Comparison of ENCODE assay signal across 9 mouse cellular contexts in the genomic region with DNA sequence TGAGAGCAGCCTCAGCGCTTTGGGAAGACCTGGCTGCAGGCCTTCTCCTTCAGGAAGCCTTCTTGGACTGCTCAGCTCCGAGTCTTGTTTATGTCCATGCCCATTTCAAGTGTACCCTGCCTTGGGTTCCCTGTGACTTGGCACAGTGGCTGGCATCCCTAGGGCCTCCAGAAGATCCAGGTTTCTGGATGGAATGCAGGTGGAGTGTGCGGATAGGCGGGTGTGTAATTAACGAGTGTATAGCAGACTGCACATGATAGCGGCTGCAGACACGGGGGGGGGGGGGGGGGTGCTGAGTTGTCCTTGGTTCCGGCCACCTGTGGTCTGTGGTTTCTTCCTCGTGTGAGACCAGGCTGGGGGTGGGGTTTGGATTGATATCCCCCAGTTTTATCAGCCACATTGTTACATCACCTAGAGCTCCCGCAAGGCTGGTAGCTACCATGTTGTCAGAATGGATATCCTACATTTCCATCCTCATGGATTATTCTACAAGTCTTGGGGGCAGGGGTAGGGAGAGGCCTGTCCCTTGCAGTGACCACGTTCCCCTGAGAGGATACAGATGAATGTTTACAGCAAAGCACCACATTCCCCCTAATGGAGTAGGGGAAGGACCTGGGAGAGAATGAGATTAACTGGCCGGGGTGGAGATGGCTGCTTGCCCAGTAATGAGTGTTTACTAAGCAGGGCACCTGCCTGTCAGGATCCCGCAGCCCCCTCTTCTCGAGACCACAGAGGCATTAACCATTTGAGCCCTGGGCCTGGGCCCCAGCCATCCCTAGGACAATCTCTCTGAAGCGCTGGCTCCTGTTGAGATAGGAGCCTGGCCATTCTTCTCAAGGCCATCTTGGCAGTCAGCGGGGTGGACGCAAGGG. TPM values are rescaled to one million over a fixed set of nuclear protein-coding genes. Genes with fewer than 3 reads are reported as not detected.
A peak's percentile ranks its signal among the peaks of the same experiment; 100 is the strongest.
DNase-seq lines count a peak whose midpoint lies in the region; ATAC-seq lines count a peak whose summit lies in the region.
"Had no signal": no experiment of that assay in that cellular context is flagged by ENCODE, and none has a peak within 500 bp of the region (broad histone marks: within the 10 kb centered on the region; RNA-seq: fewer than 3 reads in every experiment).

No protein-coding gene starts in this region.

- ATAC-seq in neural tube, embryonic 13.5 days (ENCODE audit: low read depth), result peak; percentile 36; the same call in 1 of the 2 replicates
- no peak for ATAC-seq in neural tube, embryonic 15.5 days (ENCODE audit: low FRiP score)
- peak; percentile 62 for ATAC-seq in lung, embryonic 15.5 days (ENCODE audit: borderline replicate concordance, extremely low read depth, low FRiP score, low TSS enrichment)
- peak; percentile 46; the same call in 1 of the 2 replicates for ATAC-seq in stomach, embryonic 16.5 days (ENCODE audit: insufficient read depth, low FRiP score)
- ATAC-seq in liver, embryonic 12.5 days, result no peak

- H3K4me2 ChIP-seq in neural tube, embryonic 13.5 days, result no peak overlapping the region
- no peak overlapping the region for H3K4me2 ChIP-seq in neural tube, embryonic 15.5 days
- no peak overlapping the region for H3K4me2 ChIP-seq in lung, embryonic 15.5 days
- H3K4me2 ChIP-seq in stomach, embryonic 16.5 days (ENCODE audit: low read depth, low read length), result no peak overlapping the region
- H3K4me2 ChIP-seq in liver, embryonic 12.5 days, result no peak overlapping the region
- H3K4me2 ChIP-seq: liver, embryonic 13.5 days had no signal

- no peaks in the 10 kb centered on the region for H3K9me3 ChIP-seq in neural tube, embryonic 13.5 days
- no peaks in the 10 kb centered on the region for H3K9me3 ChIP-seq in neural tube, embryonic 15.5 days (replicated peaks)
- H3K9me3 ChIP-seq in lung, embryonic 15.5 days, result no peaks in the 10 kb centered on the region
- H3K9me3 ChIP-seq in stomach, embryonic 16.5 days (replicated peaks; ENCODE audit: control insufficient read depth, low read length), result no peaks in the 10 kb centered on the region
- H3K9me3 ChIP-seq in liver, embryonic 12.5 days (replicated peaks), result no peaks in the 10 kb centered on the region
- H3K9me3 ChIP-seq: liver, embryonic 13.5 days had no signal

- peaks cover 7% of the 10 kb centered on the region for H3K4me1 ChIP-seq in neural tube, embryonic 13.5 days (replicated peaks)
- H3K4me1 ChIP-seq in neural tube, embryonic 15.5 days, result 0 out of 2 replicates have a peak, but pooled peaks cover 3% of the 10 kb centered on the region
- H3K4me1 ChIP-seq in lung, embryonic 15.5 days, result peaks cover 22% of the 10 kb centered on the region
- H3K4me1 ChIP-seq in stomach, embryonic 16.5 days (ENCODE audit: control insufficient read depth, insufficient read depth, low read length), result peaks cover 2% of the 10 kb centered on the region; the same call in 1 of the 2 replicates
- H3K4me1 ChIP-seq in liver, embryonic 12.5 days, result no peaks in the 10 kb centered on the region

- H3K9ac ChIP-seq in neural tube, embryonic 13.5 days, result no peak overlapping the region
- no peak overlapping the region for H3K9ac ChIP-seq in neural tube, embryonic 15.5 days (replicated peaks)
- H3K9ac ChIP-seq in lung, embryonic 15.5 days, result no peak overlapping the region
- H3K9ac ChIP-seq in stomach, embryonic 16.5 days (ENCODE audit: low read length), result no peak overlapping the region
- H3K9ac ChIP-seq in liver, embryonic 12.5 days, result no peak overlapping the region
- H3K9ac ChIP-seq: liver, embryonic 13.5 days had no signal

- H3K27me3 ChIP-seq in neural tube, embryonic 13.5 days, result no peaks in the 10 kb centered on the region
- H3K27me3 ChIP-seq in neural tube, embryonic 15.5 days (replicated peaks), result no peaks in the 10 kb centered on the region
- H3K27me3 ChIP-seq in lung, embryonic 15.5 days, result no peaks in the 10 kb centered on the region
- no peaks in the 10 kb centered on the region for H3K27me3 ChIP-seq in stomach, embryonic 16.5 days (ENCODE audit: control insufficient read depth, insufficient read depth, low read length)
- H3K27me3 ChIP-seq in liver, embryonic 12.5 days (replicated peaks), result no peaks in the 10 kb centered on the region
- H3K27me3 ChIP-seq: liver, embryonic 13.5 days had no signal

- H3K4me3 ChIP-seq in neural tube, embryonic 13.5 days, result no peak overlapping the region
- H3K4me3 ChIP-seq in neural tube, embryonic 15.5 days (replicated peaks), result no peak overlapping the region
- H3K4me3 ChIP-seq in lung, embryonic 15.5 days, result no peak overlapping the region
- no peak overlapping the region for H3K4me3 ChIP-seq in stomach, embryonic 16.5 days (replicated peaks; ENCODE audit: low read length)
- no peak overlapping the region for H3K4me3 ChIP-seq in liver, embryonic 12.5 days
- H3K4me3 ChIP-seq: liver, embryonic 13.5 days had no signal

- H3K36me3 ChIP-seq in neural tube, embryonic 13.5 days, result no peaks in the 10 kb centered on the region
- no peaks in the 10 kb centered on the region for H3K36me3 ChIP-seq in neural tube, embryonic 15.5 days
- H3K36me3 ChIP-seq in lung, embryonic 15.5 days, result no peaks in the 10 kb centered on the region
- H3K36me3 ChIP-seq in stomach, embryonic 16.5 days (ENCODE audit: control insufficient read depth, insufficient read depth, low read length), result no peaks in the 10 kb centered on the region
- no peaks in the 10 kb centered on the region for H3K36me3 ChIP-seq in liver, embryonic 12.5 days
- H3K36me3 ChIP-seq: liver, embryonic 13.5 days had no signal

- peak; percentile 17 for DNase-seq in adrenal gland, postnatal 36 days
- DNase-seq in adrenal gland, postnatal 10 days, result no peak
- DNase-seq in cerebellum, adult 11 months, result no peak
- DNase-seq: liver, embryonic 13.5 days had no signal

- 66% methylated on average over 17 of the region's 17 CpGs for WGBS in neural tube, embryonic 13.5 days
- 58% methylated on average over 17 of the region's 17 CpGs for WGBS in neural tube, embryonic 15.5 days
- 43% methylated on average over 16 of the region's 17 CpGs for WGBS in lung, embryonic 15.5 days
- WGBS in stomach, embryonic 16.5 days, result 36% methylated on average over 16 of the region's 17 CpGs
- WGBS in liver, embryonic 12.5 days (ENCODE audit: insufficient replicate concordance), result 40% methylated on average over 17 of the region's 17 CpGs

- H3K27ac ChIP-seq in neural tube, embryonic 13.5 days (replicated peaks), result no peak overlapping the region; the same call in 1 of the 2 replicates
- no peak overlapping the region for H3K27ac ChIP-seq in neural tube, embryonic 15.5 days (replicated peaks)
- peak overlapping the region; percentile 80 for H3K27ac ChIP-seq in lung, embryonic 15.5 days
- H3K27ac ChIP-seq in stomach, embryonic 16.5 days (ENCODE audit: low read length), result no peak overlapping the region
- no peak overlapping the region for H3K27ac ChIP-seq in liver, embryonic 12.5 days
- H3K27ac ChIP-seq: liver, embryonic 13.5 days had no signal

RNA-seq across cellular contexts. Expression of a gene that starts 15.1 kb away (rescaled TPM):
- total RNA-seq in adrenal gland, postnatal 36 days (2021), result 1 to 10 TPM; 3.0 to 4.9 TPM
- 1 to 10 TPM; 5.5 to 9.8 TPM for total RNA-seq in adrenal gland, postnatal 10 days (2021)
- 1.9 and 2.6 TPM in 2 replicates for polyA plus RNA-seq in neural tube, embryonic 13.5 days (2015; fragmentation: Nextera tagmentation; extraction: Ambion mirVana)
- polyA plus RNA-seq in neural tube, embryonic 15.5 days (2015; fragmentation: Nextera tagmentation; extraction: Ambion mirVana), result 4.8 and 6.0 TPM in 2 replicates
- polyA plus RNA-seq in lung, embryonic 15.5 days (2015; fragmentation: Nextera tagmentation; extraction: Ambion mirVana), result 44.1 and 47.8 TPM in 2 replicates
- 17.5 and 20.5 TPM in 2 replicates for polyA plus RNA-seq in stomach, embryonic 16.5 days (2015; fragmentation: Nextera tagmentation; extraction: Ambion mirVana)
- 0.13 and 0.35 TPM in 2 replicates for polyA plus RNA-seq in liver, embryonic 12.5 days (2016; fragmentation: Nextera tagmentation; extraction: Ambion mirVana)

RNA-seq across cellular contexts. Expression of a gene that starts 22.8 kb away (rescaled TPM):
- not detected for total RNA-seq in adrenal gland, postnatal 36 days (2021)
- total RNA-seq in adrenal gland, postnatal 10 days (2021), result not detected
- not detected in 2 replicates for polyA plus RNA-seq in neural tube, embryonic 13.5 days (2015; fragmentation: Nextera tagmentation; extraction: Ambion mirVana)
- polyA plus RNA-seq in neural tube, embryonic 15.5 days (2015; fragmentation: Nextera tagmentation; extraction: Ambion mirVana), result not detected in 2 replicates
- not detected in 2 replicates for polyA plus RNA-seq in lung, embryonic 15.5 days (2015; fragmentation: Nextera tagmentation; extraction: Ambion mirVana)
- polyA plus RNA-seq in stomach, embryonic 16.5 days (2015; fragmentation: Nextera tagmentation; extraction: Ambion mirVana), result not detected in 2 replicates
- polyA plus RNA-seq in liver, embryonic 12.5 days (2016; fragmentation: Nextera tagmentation; extraction: Ambion mirVana), result not detected in 2 replicates
- polyA plus RNA-seq: liver, embryonic 13.5 days had no signal

Comparison
In these comparisons a context has a peak if more than half of its experiments do, and no peak if none do; other contexts are left out.
1. DNase-seq: peak in adrenal gland, postnatal 36 days (2 of 2); none in adrenal gland, postnatal 10 days (single experiment) and cerebellum, adult 11 months (single experiment).
2. ATAC-seq: peak in neural tube, embryonic 13.5 days (single experiment), lung, embryonic 15.5 days (single experiment) and stomach, embryonic 16.5 days (single experiment); none in neural tube, embryonic 15.5 days (single experiment) and liver, embryonic 12.5 days (single experiment).